Mouse (Mus musculus) monocyte, adult 2 months (primary cell): ENCODE measurements around the gene Polh.
A peak's percentile ranks its signal among the peaks of the same experiment; 100 is the strongest.

Experiments used
- DNase-seq, 2 experiments: peaks; one replicate each; pipeline ENCODE4 v3.0.0; 2022; ENCODE audit warnings: low spot score in 2 of 2, low read depth in 1 of 2

The Polh gene

DNA sequence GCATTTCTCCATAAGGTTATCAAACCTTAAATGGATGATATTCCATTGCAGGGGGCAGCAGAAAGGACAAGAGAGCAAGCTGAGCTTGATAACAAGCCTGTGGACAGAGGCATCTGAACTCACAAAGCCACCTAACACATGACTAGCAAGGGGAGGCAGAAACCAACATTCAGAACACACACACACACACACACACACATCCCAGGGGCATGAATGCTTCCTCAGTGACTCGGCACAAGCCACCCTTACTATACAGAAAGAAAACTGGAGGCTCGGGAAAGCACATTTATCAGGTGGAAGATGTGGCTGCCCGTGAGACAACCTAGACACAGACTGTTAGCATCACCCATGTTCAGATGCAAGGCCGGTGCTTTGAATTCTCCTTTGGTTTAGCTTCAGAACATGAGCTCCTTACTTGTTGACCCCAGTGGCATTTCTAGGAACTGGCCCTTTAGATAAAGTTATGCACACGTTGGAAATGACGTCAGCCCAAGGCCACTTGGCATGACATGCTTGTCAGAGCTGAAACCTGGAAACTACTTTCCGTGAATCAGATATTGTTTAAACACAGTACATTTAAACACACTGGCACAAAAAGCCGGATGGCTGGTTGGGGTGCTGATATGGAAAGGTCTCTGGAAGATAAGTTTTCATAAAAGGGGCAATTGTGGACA, 63.7 kb downstream of the Polh start:
- no peak for DNase-seq

GRCm38 (mm10) chr17:46132862-46133261, 69.6 kb downstream of the Polh start:
- no peak for DNase-seq

GRCm38 (mm10) chr17:46132058-46132718, 70.3 kb downstream of the Polh start:
- DNase-seq, result peak in 1 of 2 experiments; percentile 45

DNA sequence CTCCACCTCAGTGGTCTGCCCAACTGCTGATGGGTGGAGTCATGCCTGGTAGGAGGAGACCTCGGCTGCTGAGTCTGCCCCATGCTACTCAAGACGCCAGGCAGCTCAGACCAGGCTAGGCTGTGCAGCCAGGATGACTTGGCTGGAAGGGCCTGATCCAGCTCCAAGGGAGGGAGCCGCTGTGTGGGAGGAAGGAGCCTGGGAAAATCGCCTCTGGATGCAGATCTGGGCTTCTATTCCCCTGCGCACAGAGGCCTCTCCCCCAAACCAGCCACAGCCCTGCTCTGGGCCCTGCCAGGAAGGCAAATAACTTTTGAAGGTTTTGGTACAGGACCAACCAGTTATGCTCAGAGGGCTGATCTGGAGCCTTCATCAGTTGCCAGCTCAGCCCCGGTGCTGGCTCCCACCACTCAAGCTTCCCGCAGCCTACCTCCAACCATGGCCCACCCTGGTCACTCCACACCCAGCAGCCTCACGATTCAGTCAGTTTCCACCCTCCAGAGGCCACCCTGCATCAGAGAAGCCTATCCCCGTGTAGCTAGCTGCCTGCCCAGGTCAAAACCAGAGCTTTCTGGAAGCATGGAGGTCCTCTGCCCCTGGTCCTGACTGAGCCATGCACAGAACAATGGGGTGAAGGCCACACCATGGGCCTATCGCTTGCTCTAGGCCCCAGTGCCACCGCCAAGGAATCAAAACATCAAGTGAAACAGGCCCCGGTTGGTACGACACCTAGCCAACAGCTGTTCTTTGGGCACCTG, 72.5 kb downstream of the Polh start:
- no peak for DNase-seq

- DNase-seq, result no peak
Observed at GRCm38 (mm10) chr17:46127814-46128493, 74.5 kb downstream of the Polh start.

DNA sequence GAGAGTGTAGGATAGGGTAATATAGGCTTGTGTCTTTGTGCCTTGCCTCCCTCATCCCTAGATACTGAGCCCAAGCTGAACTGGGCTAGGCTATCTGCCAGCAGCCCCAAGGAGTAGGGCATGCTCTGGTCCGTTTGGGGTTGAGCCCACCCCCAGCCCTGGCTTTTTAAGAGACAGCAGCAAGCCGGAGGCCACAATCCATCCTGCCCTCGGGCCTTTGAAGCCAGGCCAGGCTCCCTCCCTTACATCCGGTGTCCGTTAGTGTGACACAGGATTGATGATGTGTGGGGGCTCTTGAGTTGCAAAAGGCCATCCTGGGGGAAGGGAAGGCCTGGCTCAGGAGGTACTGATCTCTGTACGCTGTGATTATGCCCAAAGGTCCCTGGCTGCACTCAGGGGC, 75.8 kb downstream of the Polh start:
- no peak for DNase-seq

DNA sequence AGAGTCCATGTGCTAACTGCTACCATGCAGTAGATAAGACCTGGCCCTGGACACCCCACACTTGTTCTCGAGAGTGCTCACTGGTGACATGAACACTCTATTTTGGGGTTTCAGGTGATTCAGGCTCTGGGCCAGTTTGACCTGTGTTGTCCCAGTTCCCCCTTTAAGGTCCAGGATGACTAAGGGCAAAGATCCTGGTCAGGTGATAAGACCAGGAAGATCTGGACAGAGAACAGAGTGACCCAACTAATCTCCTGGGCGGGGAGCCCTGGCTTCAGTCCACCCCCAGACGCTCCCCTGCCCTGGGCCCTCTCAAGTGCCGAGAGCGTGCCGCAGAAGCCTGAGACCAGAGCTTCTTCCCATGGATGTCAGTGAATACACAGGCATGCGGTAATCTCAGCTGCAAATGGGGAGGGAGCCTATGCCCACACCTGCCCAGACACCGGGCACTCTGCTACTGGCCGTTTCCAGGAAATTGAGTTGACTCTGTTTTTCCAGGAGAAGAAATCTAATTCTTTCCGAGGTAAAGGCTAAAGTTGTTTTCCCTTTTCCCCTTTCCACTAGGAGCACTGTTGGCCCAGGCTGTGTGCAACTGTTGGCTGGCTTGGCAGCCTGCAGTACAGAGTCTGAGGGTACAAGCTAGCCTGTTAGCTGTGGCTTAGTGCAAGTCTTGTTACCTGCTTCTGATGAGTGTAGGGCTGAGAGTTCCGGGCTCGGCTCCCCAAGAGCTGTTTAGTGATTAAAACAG, 78.3 kb downstream of the Polh start:
- no peak for DNase-seq

- no peak for DNase-seq
Observed at GRCm38 (mm10) chr17:46123285-46123684, 79.2 kb downstream of the Polh start.

- no peak for DNase-seq
Observed at GRCm38 (mm10) chr17:46122791-46123190, 79.7 kb downstream of the Polh start.
